17 mouse cellular contexts compared by ENCODE assay signal in the genomic region with DNA sequence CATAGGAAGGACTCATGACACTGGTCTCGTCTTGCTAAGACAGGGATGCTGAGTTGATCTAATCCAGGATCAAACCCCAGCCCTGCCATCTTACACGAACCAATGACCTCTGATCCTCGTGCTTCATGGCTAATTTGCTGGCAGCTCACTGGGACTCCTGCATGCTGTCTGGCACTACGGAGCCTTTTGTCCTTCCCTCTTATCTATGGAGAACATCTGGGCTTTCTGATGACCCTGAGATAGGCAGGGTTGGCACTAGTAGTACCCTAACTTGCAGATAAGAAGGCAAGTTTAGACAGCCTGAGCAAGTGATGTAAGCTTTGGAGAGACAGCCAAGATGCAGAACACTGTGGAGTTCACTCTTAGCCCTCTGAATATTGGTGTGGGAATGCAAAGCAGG. TPM values are rescaled to one million over a fixed set of nuclear protein-coding genes. Genes with fewer than 3 reads are reported as not detected.
DNase-seq lines count a peak whose midpoint lies in the region; ATAC-seq lines count a peak whose summit lies in the region.
"Had no signal": no experiment of that assay in that cellular context is flagged by ENCODE, and none has a peak within 500 bp of the region (broad histone marks: within the 10 kb centered on the region; RNA-seq: fewer than 3 reads in every experiment).

No protein-coding gene starts in this region.

- DNase-seq in liver, embryonic 13.5 days = no peak
- no peak for DNase-seq in liver
- DNase-seq in urinary bladder, adult 18-20 months (ENCODE audit: low spot score in 2 of 2) = peak; percentile 24 to 45
- DNase-seq in urinary bladder, adult 2 months (ENCODE audit: low spot score) = no peak
- DNase-seq in adrenal gland, postnatal 10 days = peak; percentile 26
- DNase-seq in gonadal fat pad, adult 2 months (ENCODE audit: low read depth) = peak; percentile 72
- no peak for DNase-seq in heart, postnatal 14 days
- DNase-seq: gastrocnemius, postnatal 10 days; kidney, postnatal 25 days; lung, postnatal 4 days; right cerebral cortex, postnatal 25 days had no signal

- H3K4me3 ChIP-seq in liver, embryonic 13.5 days (replicated peaks) = no peak overlapping the region
- H3K4me3 ChIP-seq: embryonic facial prominence, embryonic 13.5 days; kidney, embryonic 15.5 days; limb, embryonic 12.5 days; lung, embryonic 15.5 days; megakaryocyte, embryonic 14.5 days had no signal

- H3K36me3 ChIP-seq in liver, embryonic 13.5 days = no peaks in the 10 kb centered on the region; the same call in 1 of the 2 replicates

- 29% methylated on average over 4 of the region's 4 CpGs for WGBS in liver, embryonic 13.5 days (ENCODE audit: insufficient replicate concordance)

- peaks cover 49% of the 10 kb centered on the region for H3K4me1 ChIP-seq in liver, embryonic 13.5 days (replicated peaks)
- H3K4me1 ChIP-seq: embryonic facial prominence, embryonic 13.5 days; limb, embryonic 12.5 days; lung, embryonic 15.5 days had no signal

- no peaks in the 10 kb centered on the region for H3K9me3 ChIP-seq in liver, embryonic 13.5 days (replicated peaks)
- H3K9me3 ChIP-seq: embryonic facial prominence, embryonic 13.5 days; kidney, embryonic 15.5 days; limb, embryonic 12.5 days; lung, embryonic 15.5 days; megakaryocyte, embryonic 14.5 days had no signal

- 0 out of 2 replicates have a peak, but pooled peaks have one; percentile 11 for ATAC-seq in liver, embryonic 13.5 days (ENCODE audit: low read depth)

- no peaks in the 10 kb centered on the region for H3K27me3 ChIP-seq in liver, embryonic 13.5 days
- H3K27me3 ChIP-seq: embryonic facial prominence, embryonic 13.5 days; kidney, embryonic 15.5 days; limb, embryonic 12.5 days; lung, embryonic 15.5 days; megakaryocyte, embryonic 14.5 days had no signal

- H3K9ac ChIP-seq in liver, embryonic 13.5 days = no peak overlapping the region
- H3K9ac ChIP-seq: embryonic facial prominence, embryonic 13.5 days; kidney, embryonic 15.5 days; limb, embryonic 12.5 days; lung, embryonic 15.5 days had no signal

- H3K27ac ChIP-seq in liver, embryonic 13.5 days = no peak overlapping the region
- H3K27ac ChIP-seq: embryonic facial prominence, embryonic 13.5 days; kidney, embryonic 15.5 days; limb, embryonic 12.5 days; lung, embryonic 15.5 days had no signal

- intact Hi-C loops in heart, postnatal 14 days (cut with DNase I) = no loop called here

- H3K4me2 ChIP-seq in liver, embryonic 13.5 days = no peak overlapping the region
- H3K4me2 ChIP-seq: embryonic facial prominence, embryonic 13.5 days; kidney, embryonic 15.5 days; limb, embryonic 12.5 days; liver, embryonic 11.5 days; lung, embryonic 15.5 days had no signal

RNA-seq across cellular contexts. Expression of gene Nfkb1, which starts 59.5 kb away (rescaled TPM):
- 13.9 and 14.1 TPM in 2 replicates for polyA plus RNA-seq in liver, embryonic 13.5 days (2015; fragmentation: Nextera tagmentation; extraction: Ambion mirVana)
- polyA plus RNA-seq in urinary bladder, adult 2 months (2012; rRNA removed) = 48.6 and 50.3 TPM in 2 replicates
- total RNA-seq in adrenal gland, postnatal 10 days (2021) = 10 to 100 TPM; 48.3 to 58.1 TPM
- polyA plus RNA-seq in gonadal fat pad, adult 2 months (2012; rRNA removed) = 48.3 and 48.8 TPM in 2 replicates
- total RNA-seq in heart, postnatal 14 days (2021) = 10 to 100 TPM; 44.1 to 45.4 TPM

Comparison
In these comparisons a context has a peak if more than half of its experiments do, and no peak if none do; other contexts are left out.
1. DNase-seq: peak in urinary bladder, adult 18-20 months (2 of 2), adrenal gland, postnatal 10 days (single experiment) and gonadal fat pad, adult 2 months (single experiment); none in liver, embryonic 13.5 days (single experiment), liver (single experiment), urinary bladder, adult 2 months (single experiment) and heart, postnatal 14 days (0 of 2).